Mouse (Mus musculus) intestine, embryonic 15.5 days (tissue): ENCODE data around the gene Ppme1. TPM values are rescaled to one million over a fixed set of nuclear protein-coding genes. Genes with fewer than 3 reads are reported as not detected.

Experiments used
- ATAC-seq: fragments of 200-750 bp; cut with Nextera tagmentation; 2 replicates; pipeline ENCODE4 v1.8.0; 2017; ENCODE audit warnings: moderate TSS enrichment, moderate library complexity
- H3K27ac ChIP-seq: fragments of 300-500 bp; sonication (generic); 2 replicates; pipeline ENCODE4 v1.5.1; 2015; ENCODE audit warnings: mild to moderate bottlenecking, inconsistent platforms
- H3K27me3 ChIP-seq: fragments of 300-500 bp; sonication (generic); replicated peaks from 2 replicates; pipeline ENCODE4 v1.6.1; 2015; ENCODE audit warnings: inconsistent platforms
- H3K36me3 ChIP-seq: fragments of 300-500 bp; sonication (generic); 2 replicates; pipeline ENCODE4 v1.6.1; 2015; ENCODE audit warnings: inconsistent platforms
- H3K4me1 ChIP-seq: fragments of 300-500 bp; sonication (generic); replicated peaks from 2 replicates; pipeline ENCODE4 v1.6.1; 2015; ENCODE audit warnings: inconsistent platforms
- H3K4me2 ChIP-seq: fragments of 300-500 bp; sonication (generic); replicated peaks from 2 replicates; pipeline ENCODE4 v1.6.1; 2015; ENCODE audit warnings: mild to moderate bottlenecking, inconsistent platforms
- H3K4me3 ChIP-seq: fragments of 300-500 bp; sonication (generic); replicated peaks from 2 replicates; pipeline ENCODE4 v1.5.1; 2015; ENCODE audit warnings: inconsistent platforms
- H3K9ac ChIP-seq: fragments of 300-500 bp; sonication (generic); 2 replicates; pipeline ENCODE4 v1.6.1; 2015; ENCODE audit warnings: inconsistent platforms
- H3K9me3 ChIP-seq: fragments of 300-500 bp; sonication (generic); 2 replicates; pipeline ENCODE4 v1.6.1; 2016; ENCODE audit warnings: inconsistent platforms
- WGBS: fragments of 180-500 bp; shearing (Covaris S2); methylation state at CpG from one replicate; pipeline ENCODE4 v1.1.7; 2015; 5-methylcytosine and 5-hydroxymethylcytosine counted together
- polyA plus RNA-seq: library from polyadenylated mRNA; unstranded; fragments of >200 nt; fragmentation: Nextera tagmentation; extraction: Ambion mirVana; gene quantifications from 2 replicates; pipeline ENCODE4 v1.2.1, GENCODE M21; 2015

The Ppme1 gene
- 50.6 and 51.3 TPM in 2 replicates for polyA plus RNA-seq

DNA sequence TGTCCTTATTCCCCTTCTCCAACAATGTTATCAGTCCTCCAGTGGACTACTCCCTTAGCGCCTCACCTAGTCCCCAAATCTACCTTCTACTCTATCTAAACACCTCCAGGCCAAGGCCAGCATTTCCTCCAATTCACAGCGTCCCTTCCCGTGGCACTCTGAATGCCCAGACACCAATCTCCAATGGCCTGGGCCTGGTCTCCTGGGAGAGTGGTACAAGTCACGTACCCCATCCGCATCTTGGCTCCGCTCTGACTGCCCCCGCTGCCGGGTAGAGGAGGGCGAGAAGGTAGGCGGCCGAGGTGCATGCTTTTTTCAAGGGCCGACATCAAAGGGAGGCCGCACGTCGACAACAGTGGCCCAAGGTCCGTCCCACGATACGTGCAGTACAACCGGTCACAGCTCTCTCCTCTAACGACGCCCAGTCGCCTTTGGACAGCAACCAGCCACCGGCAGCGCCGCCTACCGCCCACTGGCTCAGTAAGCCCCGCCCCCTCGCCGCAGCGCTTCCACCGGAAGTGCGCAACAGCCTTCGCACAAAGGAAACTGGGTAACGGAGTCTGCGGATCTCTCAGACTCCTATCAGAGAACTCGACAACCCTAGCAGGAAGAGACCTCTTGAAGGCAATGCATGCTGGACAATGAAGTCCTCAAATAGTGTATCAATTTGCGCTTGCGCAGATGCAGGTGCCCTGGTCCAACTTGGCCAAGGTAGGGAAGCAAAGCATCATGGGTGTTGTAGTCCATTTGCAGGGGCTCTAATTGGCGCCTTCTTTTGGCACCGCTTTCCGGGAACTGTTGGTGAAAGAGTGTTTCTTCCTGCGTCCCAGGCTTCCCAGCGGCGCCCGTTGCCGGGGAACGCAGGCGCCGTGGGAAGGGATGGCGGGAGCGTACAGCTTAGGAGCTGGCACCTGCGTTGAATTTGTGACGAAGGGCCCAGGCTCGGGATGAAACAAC, at the start of gene Ppme1, which contains the start of gene C2cd3:
Gene Ppme1, minus strand, starts transcription at position 813 of the 957 bp plus-strand sequence.
Gene C2cd3, plus strand, starts transcription at position 739 of the 957 bp plus-strand sequence.
- ATAC-seq = peak; percentile 98
- Histone ChIP-seq H3K27ac (peak within 1 kb of the TSS; percentile 83), H3K36me3 (peaks cover 2% of the 10 kb centered on the region; the same call in 1 of the 2 replicates), H3K4me1 (peaks cover 8% of the 10 kb centered on the region; the same call in 1 of the 2 replicates), H3K9ac (peak within 1 kb of the TSS; percentile 73), H3K9me3 (no peaks in the 10 kb centered on the region), H3K27me3 (no peaks in the 10 kb centered on the region), H3K4me2 (peak within 1 kb of the TSS; percentile 65), H3K4me3 (peak within 1 kb of the TSS; percentile 70)
- under 1% methylated on average over 54 of the region's 54 CpGs for WGBS

DNA sequence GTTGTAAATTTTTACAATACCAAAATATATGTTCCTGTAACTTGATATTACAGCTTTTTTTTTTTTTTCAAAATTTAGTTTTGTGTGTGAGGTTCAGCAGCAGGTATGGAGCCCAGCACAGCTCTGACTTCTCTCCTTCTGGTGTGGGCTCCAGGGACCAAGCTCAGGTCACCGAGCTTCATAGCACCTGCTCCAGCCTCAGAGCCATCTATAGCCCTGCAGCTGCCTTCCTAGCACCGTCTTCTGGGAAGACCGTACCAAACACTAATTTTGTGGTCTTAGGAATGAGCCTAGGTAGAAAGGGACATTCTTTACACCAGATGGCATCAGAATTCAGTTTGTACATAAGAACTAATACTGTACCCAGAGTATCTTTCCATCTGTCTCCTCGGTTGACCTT, 36.6 kb upstream of the Ppme1 start:
- Histone ChIP-seq H3K27ac (no peak overlapping the region), H3K27me3 (no peaks in the 10 kb centered on the region), H3K9me3 (no peaks in the 10 kb centered on the region), H3K4me3 (no peak overlapping the region), H3K4me2 (no peak overlapping the region), H3K9ac (no peak overlapping the region), H3K36me3 (peaks cover 12% of the 10 kb centered on the region; the same call in 1 of the 2 replicates), H3K4me1 (no peaks in the 10 kb centered on the region)
- WGBS = 92% methylated on average over 4 of the region's 4 CpGs
- no peak for ATAC-seq

DNA sequence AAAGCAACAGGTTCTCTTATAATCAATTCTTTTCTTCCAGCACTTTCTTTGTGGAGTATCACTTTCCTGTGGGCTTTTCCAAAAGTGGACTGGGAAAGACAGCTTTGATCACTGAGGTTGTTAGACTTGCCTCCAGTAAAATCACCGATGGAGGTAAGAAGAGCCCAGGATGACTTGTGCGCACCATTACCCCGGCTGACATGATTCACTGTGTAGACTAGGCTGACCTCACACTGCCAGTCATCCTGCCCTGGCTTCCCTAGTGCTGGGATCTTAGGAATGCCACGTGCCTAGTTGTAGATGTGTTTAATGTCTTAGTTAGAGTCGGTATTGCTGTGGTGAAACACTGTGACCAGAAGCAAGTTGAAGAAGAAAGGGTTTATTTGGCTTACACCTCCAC, 35.6 kb upstream of the Ppme1 start:
- no peak overlapping the region for H3K27ac ChIP-seq
- no peaks in the 10 kb centered on the region for H3K4me1 ChIP-seq
- peaks cover 15% of the 10 kb centered on the region; the same call in 1 of the 2 replicates for H3K36me3 ChIP-seq
- H3K4me2 ChIP-seq = no peak overlapping the region
- no peak overlapping the region for H3K4me3 ChIP-seq
- no peaks in the 10 kb centered on the region for H3K9me3 ChIP-seq
- no peak for ATAC-seq
- H3K9ac ChIP-seq = no peak overlapping the region
- WGBS = 91% methylated on average over 5 of the region's 5 CpGs
- H3K27me3 ChIP-seq = no peaks in the 10 kb centered on the region

DNA sequence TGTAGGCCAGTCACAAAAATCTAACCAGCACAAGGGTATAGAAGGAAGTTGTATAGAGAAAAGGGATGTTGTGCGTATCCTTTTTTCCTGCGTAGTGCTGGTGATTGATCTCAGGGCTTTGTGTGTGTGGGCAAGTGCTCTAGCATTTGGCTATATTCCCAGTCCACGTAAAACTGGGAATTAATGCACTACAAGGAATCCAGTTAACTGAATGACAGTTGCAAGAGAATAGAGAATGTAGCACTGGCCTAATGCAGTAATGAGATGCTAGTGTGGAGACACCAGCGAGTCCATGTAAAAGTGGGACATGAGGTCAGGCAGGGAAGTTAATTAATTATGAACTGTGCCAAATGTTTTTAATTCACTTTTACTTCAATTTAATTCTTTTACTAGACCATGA, 30.6 kb upstream of the Ppme1 start:
- WGBS = 72% methylated on average over 4 of the region's 4 CpGs
- H3K36me3 ChIP-seq = peaks cover 7% of the 10 kb centered on the region; the same call in 1 of the 2 replicates
- ATAC-seq = no peak

DNA sequence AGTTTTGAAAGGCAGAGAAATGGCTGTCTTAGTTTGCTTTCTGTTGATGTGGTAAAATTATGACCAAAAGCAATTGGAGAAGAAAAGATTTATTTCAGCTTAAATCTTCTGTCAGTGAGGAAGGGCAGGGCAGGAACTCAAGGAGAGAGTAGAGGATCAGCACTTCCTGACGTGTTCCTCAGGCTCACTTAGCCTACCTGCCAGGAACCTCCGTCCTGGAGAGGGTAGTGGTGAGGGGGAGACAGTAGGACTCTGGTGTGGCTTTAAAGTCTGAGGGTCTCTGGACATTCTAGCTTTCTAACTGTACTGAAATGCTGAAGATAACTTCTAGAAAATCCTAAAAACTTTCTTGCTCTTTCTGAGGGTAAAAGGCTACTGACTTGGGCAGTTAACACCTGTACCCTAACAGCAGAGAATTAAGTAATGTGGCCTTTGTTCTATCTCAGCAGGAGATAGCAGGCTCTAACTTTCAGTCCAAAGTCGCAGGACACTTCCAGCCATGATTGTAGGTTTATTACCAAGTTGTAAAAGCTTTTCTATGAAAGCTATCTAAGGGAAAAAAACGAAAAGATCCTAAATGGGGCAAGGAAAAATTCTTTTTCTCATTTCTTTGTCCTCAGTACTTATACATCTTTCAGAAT, 28.9 kb upstream of the Ppme1 start:
- Histone ChIP-seq H3K36me3 (0 out of 2 replicates have a peak, but pooled peaks cover 3% of the 10 kb centered on the region), H3K27me3 (no peaks in the 10 kb centered on the region), H3K27ac (no peak overlapping the region; the same call in 1 of the 2 replicates), H3K4me2 (peak overlapping the region; percentile 35), H3K4me3 (no peak overlapping the region), H3K9ac (no peak overlapping the region), H3K4me1 (no peaks in the 10 kb centered on the region), H3K9me3 (no peaks in the 10 kb centered on the region)
- peak; percentile 91 for ATAC-seq
- WGBS = 24% methylated on average over 4 of the region's 4 CpGs

More for the DNA sequence above, 30.6 kb upstream of the Ppme1 start:
- Histone ChIP-seq H3K27ac (no peak overlapping the region), H3K4me2 (no peak overlapping the region), H3K27me3 (no peaks in the 10 kb centered on the region), H3K9ac (no peak overlapping the region), H3K9me3 (no peaks in the 10 kb centered on the region), H3K4me3 (no peak overlapping the region), H3K4me1 (no peaks in the 10 kb centered on the region)

DNA sequence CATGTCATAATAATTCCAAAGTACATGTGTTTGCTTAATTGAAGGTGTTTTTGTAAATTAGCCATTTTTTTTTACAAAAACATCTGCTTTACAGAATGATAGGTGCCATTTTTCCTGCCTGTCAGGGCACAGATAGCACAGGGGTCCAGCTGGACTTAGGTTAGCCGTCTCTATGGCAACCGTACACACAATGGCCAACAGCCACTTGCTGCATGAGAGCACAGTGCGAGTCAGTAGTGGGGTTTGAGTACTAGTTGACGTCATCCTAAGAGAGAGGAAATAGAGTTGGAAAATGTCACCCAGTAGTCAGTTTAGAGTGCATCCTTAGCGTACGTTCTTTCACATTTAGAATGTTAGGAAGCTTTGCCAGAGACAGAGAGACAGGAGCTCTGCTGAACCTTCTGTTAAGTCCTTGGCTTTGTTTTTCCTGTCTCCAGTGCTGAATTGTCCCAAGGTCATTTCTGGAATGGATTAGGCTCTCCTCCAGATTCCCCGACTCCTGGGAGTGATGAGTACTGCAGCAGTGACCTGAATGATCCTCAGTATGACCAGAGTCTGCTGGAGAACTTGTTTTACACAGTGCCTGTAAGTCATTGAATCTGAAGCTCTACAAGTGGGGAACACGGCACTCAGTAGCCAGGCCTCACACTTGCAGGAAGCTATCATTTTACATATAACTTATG, 27.3 kb upstream of the Ppme1 start:
- Histone ChIP-seq H3K9ac (no peak overlapping the region), H3K27ac (no peak overlapping the region), H3K27me3 (no peaks in the 10 kb centered on the region), H3K4me1 (no peaks in the 10 kb centered on the region), H3K9me3 (no peaks in the 10 kb centered on the region), H3K36me3 (0 out of 2 replicates have a peak, but pooled peaks cover 3% of the 10 kb centered on the region), H3K4me3 (no peak overlapping the region), H3K4me2 (no peak overlapping the region)
- ATAC-seq = no peak
- 73% methylated on average over 8 of the region's 8 CpGs for WGBS

DNA sequence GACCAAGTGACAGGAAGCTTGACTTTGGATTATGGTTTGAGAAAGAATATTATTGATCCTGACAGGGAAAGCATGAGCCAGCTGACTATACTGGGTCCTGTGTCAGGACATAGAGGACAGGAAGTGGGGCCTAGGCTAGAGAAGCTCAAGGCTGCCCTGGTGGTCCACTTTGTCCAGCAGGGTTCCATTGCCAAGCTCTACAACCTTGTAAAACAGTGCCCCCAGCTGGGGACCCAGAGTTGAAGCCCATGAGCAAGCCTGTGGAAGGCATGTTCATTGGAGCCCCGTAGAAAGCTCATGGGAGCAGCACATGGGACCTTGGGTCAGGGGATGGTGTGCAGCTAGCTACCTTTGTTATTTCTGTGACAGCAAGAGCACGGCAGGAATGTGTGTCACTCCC, 20.2 kb upstream of the Ppme1 start:
- no peak overlapping the region for H3K9ac ChIP-seq
- no peaks in the 10 kb centered on the region for H3K9me3 ChIP-seq
- H3K4me2 ChIP-seq = no peak overlapping the region
- H3K4me1 ChIP-seq = no peaks in the 10 kb centered on the region
- 74% methylated on average over 2 of the region's 2 CpGs for WGBS
- H3K27ac ChIP-seq = no peak overlapping the region
- no peak for ATAC-seq
- no peaks in the 10 kb centered on the region for H3K27me3 ChIP-seq
- no peak overlapping the region for H3K4me3 ChIP-seq
- H3K36me3 ChIP-seq = peaks cover 10% of the 10 kb centered on the region; the same call in 1 of the 2 replicates

DNA sequence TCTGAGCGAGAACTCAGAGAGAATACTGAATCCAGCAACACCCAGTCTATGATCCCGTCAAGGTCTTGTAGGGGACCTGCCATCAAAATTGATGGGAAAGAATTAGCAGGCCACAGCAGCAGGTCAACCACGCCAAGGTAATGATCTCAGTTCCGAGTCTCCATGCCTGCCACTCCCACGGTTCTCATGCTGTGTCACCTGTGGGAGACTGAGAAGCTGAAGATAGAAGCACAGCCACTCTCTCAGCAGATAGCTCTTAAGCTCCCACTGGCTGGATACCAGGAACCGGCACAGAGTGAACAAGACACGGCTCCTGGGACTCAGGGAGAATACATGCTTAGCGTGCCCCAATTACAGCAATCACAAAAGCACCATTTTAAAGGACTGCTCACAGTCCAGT, 18.1 kb upstream of the Ppme1 start:
- Histone ChIP-seq H3K9me3 (no peaks in the 10 kb centered on the region), H3K4me1 (no peaks in the 10 kb centered on the region), H3K27ac (no peak overlapping the region), H3K36me3 (peaks cover 10% of the 10 kb centered on the region; the same call in 1 of the 2 replicates), H3K27me3 (no peaks in the 10 kb centered on the region), H3K4me3 (no peak overlapping the region), H3K9ac (no peak overlapping the region), H3K4me2 (no peak overlapping the region)
- no peak for ATAC-seq
- 88% methylated on average over 8 of the region's 8 CpGs for WGBS

DNA sequence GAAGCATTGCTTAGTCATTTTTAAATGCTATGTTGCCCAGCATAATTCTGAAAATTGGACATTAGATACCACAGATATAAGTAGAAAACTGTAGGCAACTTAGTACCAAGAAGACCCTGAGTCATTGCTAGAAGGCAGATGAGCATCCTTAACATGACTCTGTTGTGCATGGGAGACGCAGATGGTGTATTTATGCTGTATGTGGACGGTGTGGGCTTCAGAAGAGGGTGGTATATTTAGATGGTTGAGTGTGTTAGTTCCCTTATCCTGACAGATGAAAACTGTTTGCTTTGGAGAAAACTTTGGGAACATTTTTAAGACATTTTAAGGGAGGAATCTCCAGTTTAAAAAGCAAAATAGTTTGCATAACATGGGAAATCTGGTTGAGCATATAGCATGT, 16.1 kb upstream of the Ppme1 start:
- H3K4me1 ChIP-seq = no peaks in the 10 kb centered on the region
- peaks cover 10% of the 10 kb centered on the region; the same call in 1 of the 2 replicates for H3K36me3 ChIP-seq
- no peaks in the 10 kb centered on the region for H3K27me3 ChIP-seq
- H3K4me3 ChIP-seq = no peak overlapping the region
- H3K9ac ChIP-seq = no peak overlapping the region
- 93% methylated on average over 2 of the region's 2 CpGs for WGBS
- no peak overlapping the region for H3K27ac ChIP-seq
- H3K9me3 ChIP-seq = no peaks in the 10 kb centered on the region
- no peak overlapping the region for H3K4me2 ChIP-seq
- no peak for ATAC-seq

DNA sequence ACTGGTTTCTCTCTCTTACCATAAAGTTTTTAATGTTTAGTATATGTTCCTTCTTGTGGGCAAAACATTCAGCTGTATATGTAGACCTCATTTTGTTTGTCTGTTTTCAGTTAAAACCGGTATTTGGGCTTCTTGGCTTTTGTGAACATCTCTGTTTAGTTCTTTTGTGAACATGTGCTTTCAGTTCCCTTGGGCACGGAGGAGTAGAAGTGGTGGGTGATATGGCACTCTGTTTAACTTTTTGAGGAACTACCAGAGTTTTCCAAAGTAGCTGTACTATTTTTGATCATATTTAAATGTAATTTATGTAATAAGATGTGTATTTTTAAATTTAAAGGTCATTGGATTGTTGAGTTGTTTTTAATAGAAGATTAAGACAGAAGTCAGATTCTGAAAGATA, 11.1 kb upstream of the Ppme1 start:
- Histone ChIP-seq H3K27me3 (no peaks in the 10 kb centered on the region), H3K27ac (no peak overlapping the region), H3K9me3 (no peaks in the 10 kb centered on the region), H3K36me3 (peaks cover 13% of the 10 kb centered on the region; the same call in 1 of the 2 replicates), H3K9ac (no peak overlapping the region), H3K4me1 (no peaks in the 10 kb centered on the region), H3K4me2 (no peak overlapping the region), H3K4me3 (no peak overlapping the region)
- no peak for ATAC-seq
- 87% methylated on average over 2 of the region's 2 CpGs for WGBS

DNA sequence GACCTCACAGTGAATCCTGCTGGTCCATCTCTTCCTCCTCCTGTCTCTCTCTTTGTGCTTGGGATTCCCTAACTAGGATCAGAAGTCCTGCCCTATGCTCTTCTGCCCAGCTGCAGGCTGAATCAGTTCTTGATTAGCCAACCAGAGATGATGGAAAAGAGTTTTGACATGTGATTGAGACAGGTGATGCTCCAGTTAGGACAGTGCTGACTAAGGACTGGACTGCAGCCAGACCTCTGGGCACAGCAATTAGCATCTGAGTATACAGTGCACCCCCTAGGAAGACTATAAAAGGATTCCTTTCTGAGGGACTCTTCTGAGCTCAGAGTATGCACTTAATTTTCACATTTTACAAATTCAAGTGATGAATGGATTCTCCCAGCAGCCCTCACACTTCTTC, 9.1 kb upstream of the Ppme1 start:
- Histone ChIP-seq H3K4me3 (no peak overlapping the region), H3K27me3 (no peaks in the 10 kb centered on the region), H3K36me3 (peaks cover 13% of the 10 kb centered on the region; the same call in 1 of the 2 replicates), H3K9me3 (no peaks in the 10 kb centered on the region), H3K4me1 (no peaks in the 10 kb centered on the region), H3K27ac (no peak overlapping the region), H3K4me2 (no peak overlapping the region), H3K9ac (no peak overlapping the region)
- ATAC-seq = no peak

DNA sequence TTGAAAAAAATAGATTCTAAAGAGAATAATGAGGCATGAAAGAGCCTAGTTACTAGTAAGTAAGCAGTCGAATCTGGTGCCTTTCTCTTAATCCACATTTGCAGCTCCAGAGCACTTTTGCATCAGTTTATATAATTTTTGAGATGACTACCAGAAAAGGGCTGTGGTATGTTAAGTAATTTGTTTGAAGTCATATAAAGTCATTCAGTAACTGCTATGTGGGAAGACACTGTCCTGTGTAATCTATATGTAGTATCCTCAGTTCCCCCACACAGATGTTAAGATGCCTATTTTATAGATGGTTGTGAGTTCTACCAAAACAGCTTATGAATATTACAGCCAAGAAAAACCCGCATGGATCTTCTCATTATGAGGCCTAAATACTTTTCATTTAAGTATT, 6.2 kb upstream of the Ppme1 start:
- H3K27me3 ChIP-seq = no peaks in the 10 kb centered on the region
- no peak overlapping the region for H3K9ac ChIP-seq
- WGBS = 87% methylated on average over 2 of the region's 2 CpGs
- no peaks in the 10 kb centered on the region for H3K9me3 ChIP-seq
- H3K36me3 ChIP-seq = peaks cover 16% of the 10 kb centered on the region; the same call in 1 of the 2 replicates
- no peak overlapping the region for H3K27ac ChIP-seq
- H3K4me3 ChIP-seq = no peak overlapping the region
- ATAC-seq = no peak
- H3K4me1 ChIP-seq = no peaks in the 10 kb centered on the region
- no peak overlapping the region for H3K4me2 ChIP-seq
